Mouse (Mus musculus): ENCODE data around the gene Tcirg1.

The Tcirg1 gene

GRCm38 (mm10) chr19:3926685-3927084 lies 19.8 kb upstream of the Tcirg1 start:
- DNase-seq, result peak in 1 of 2 experiments; percentile 11

- peak; percentile 60 to 66 for DNase-seq
These were observed 19.3 kb upstream of the Tcirg1 start for GRCm38 (mm10) chr19:3926279-3926678.

- DNase-seq, result no peak
These were observed 18.9 kb upstream of the Tcirg1 start for GRCm38 (mm10) chr19:3925859-3926258.

GRCm38 (mm10) chr19:3924868-3925267 lies 17.9 kb upstream of the Tcirg1 start:
- DNase-seq, result no peak

- no peak for DNase-seq
These were observed 17.3 kb upstream of the Tcirg1 start for GRCm38 (mm10) chr19:3924190-3924589.

GRCm38 (mm10) chr19:3923586-3923985 lies 16.7 kb upstream of the Tcirg1 start:
- DNase-seq, result no peak

- DNase-seq, result no peak
These were observed 15.9 kb upstream of the Tcirg1 start for GRCm38 (mm10) chr19:3922661-3923371.

GRCm38 (mm10) chr19:3919928-3920327 lies 13.0 kb upstream of the Tcirg1 start:
- no peak for DNase-seq

- no peak for DNase-seq
These were observed 9.8 kb upstream of the Tcirg1 start for GRCm38 (mm10) chr19:3916727-3917126.

- DNase-seq, result no peak
These were observed 7.6 kb upstream of the Tcirg1 start for GRCm38 (mm10) chr19:3914535-3914934.

GRCm38 (mm10) chr19:3913692-3914091 lies 6.8 kb upstream of the Tcirg1 start:
- DNase-seq, result no peak

- DNase-seq, result peak; percentile 91 to 93
These were observed 5.6 kb upstream of the Tcirg1 start, which contains the start of gene Ndufs8 for GRCm38 (mm10) chr19:3912337-3913204. Gene Ndufs8 (minus strand): TSS chr19:3912774.

GRCm38 (mm10) chr19:3910206-3910605 lies 3.3 kb upstream of the Tcirg1 start:
- DNase-seq, result no peak

GRCm38 (mm10) chr19:3907876-3908660 lies 1.1 kb upstream of the Tcirg1 start:
- no peak for DNase-seq

GRCm38 (mm10) chr19:3906326-3906725 lies 607 bp downstream of the Tcirg1 start:
- no peak for DNase-seq

GRCm38 (mm10) chr19:3905261-3905969 lies 1.5 kb downstream of the Tcirg1 start:
- DNase-seq, result no peak

- no peak for DNase-seq
These were observed 2.6 kb downstream of the Tcirg1 start for GRCm38 (mm10) chr19:3904363-3904675.

- DNase-seq, result no peak
These were observed 3.1 kb downstream of the Tcirg1 start for GRCm38 (mm10) chr19:3903648-3904362.

GRCm38 (mm10) chr19:3902966-3903365 lies 4.0 kb downstream of the Tcirg1 start:
- DNase-seq, result no peak

- DNase-seq, result no peak
These were observed 7.3 kb downstream of the Tcirg1 start for GRCm38 (mm10) chr19:3899618-3900017.

- no peak for DNase-seq
These were observed 8.0 kb downstream of the Tcirg1 start for GRCm38 (mm10) chr19:3898952-3899351.

GRCm38 (mm10) chr19:3897557-3897956 lies 9.4 kb downstream of the Tcirg1 start:
- DNase-seq, result no peak
